Mouse (Mus musculus) spleen, postnatal 4 days (tissue): Measurements from ENCODE around the gene Cryaa.
A peak's percentile ranks its signal among the peaks of the same experiment; 100 is the strongest.
"Not testable (repeated sequence)": the region's sequence is repeated elsewhere in the genome, so short reads cannot be mapped to it uniquely, and the experiment has no call there.

ENCODE experiments used
- DNase-seq, 2 experiments: peaks; one replicate each; pipeline ENCODE4 v3.0.0; 2022; ENCODE audit warnings: low spot score in 2 of 2

Cryaa gene

GRCm38 (mm10) chr17:31660661-31661250 lies 16.9 kb upstream of the Cryaa start:
- no peak for DNase-seq

- no peak for DNase-seq
Observed at GRCm38 (mm10) chr17:31662855-31663254, 14.8 kb upstream of the Cryaa start.

- DNase-seq, result peak; percentile 83 to 89
Observed at GRCm38 (mm10) chr17:31664760-31665159, 12.8 kb upstream of the Cryaa start.

- no peak for DNase-seq
Observed at GRCm38 (mm10) chr17:31668306-31668705, 9.3 kb upstream of the Cryaa start.

- no peak for DNase-seq
Observed at GRCm38 (mm10) chr17:31670163-31670562, 7.4 kb upstream of the Cryaa start.

GRCm38 (mm10) chr17:31671698-31672097 lies 5.9 kb upstream of the Cryaa start:
- no peak for DNase-seq

GRCm38 (mm10) chr17:31672279-31672678 lies 5.3 kb upstream of the Cryaa start:
- no peak for DNase-seq

- no peak for DNase-seq
Observed at GRCm38 (mm10) chr17:31674426-31674825, 3.2 kb upstream of the Cryaa start.

GRCm38 (mm10) chr17:31680450-31680849 lies 2.8 kb downstream of the Cryaa start:
- no peak for DNase-seq

- DNase-seq, result peak; percentile 78 to 89
Observed at GRCm38 (mm10) chr17:31685514-31686224, 8.1 kb downstream of the Cryaa start.

- DNase-seq, result no peak
Observed at GRCm38 (mm10) chr17:31686225-31686564, 8.6 kb downstream of the Cryaa start.

- DNase-seq, result no peak
Observed at GRCm38 (mm10) chr17:31688112-31688511, 10.5 kb downstream of the Cryaa start.

GRCm38 (mm10) chr17:31689606-31690005 lies 12.0 kb downstream of the Cryaa start:
- DNase-seq, result no peak

GRCm38 (mm10) chr17:31692918-31693317 lies 15.3 kb downstream of the Cryaa start:
- no peak for DNase-seq

GRCm38 (mm10) chr17:31693330-31694022 lies 15.9 kb downstream of the Cryaa start:
- DNase-seq, result peak; percentile 73 to 90

- DNase-seq, result no peak
Observed at GRCm38 (mm10) chr17:31694023-31694376, 16.4 kb downstream of the Cryaa start.

- no peak for DNase-seq
Observed at GRCm38 (mm10) chr17:31694949-31695348, 17.3 kb downstream of the Cryaa start.

- DNase-seq, result not testable (repeated sequence)
Observed at GRCm38 (mm10) chr17:31695356-31695755, 17.7 kb downstream of the Cryaa start.

- DNase-seq, result no peak
Observed at GRCm38 (mm10) chr17:31698347-31698746, 20.7 kb downstream of the Cryaa start.

GRCm38 (mm10) chr17:31703276-31703980 lies 25.8 kb downstream of the Cryaa start:
- DNase-seq, result no peak

GRCm38 (mm10) chr17:31705271-31706020 lies 27.8 kb downstream of the Cryaa start:
- DNase-seq, result no peak
